Mouse (Mus musculus): ENCODE measurements around the gene Nipsnap3a. TPM values are rescaled to one million over a fixed set of nuclear protein-coding genes. Genes with fewer than 3 reads are reported as not detected.

The Nipsnap3a gene
- total RNA-seq (2021), result not detected
- long read RNA-seq, experiment 1, result 0 reads
- long read RNA-seq, experiment 2, result 0 reads

GRCm38 (mm10) chr4:52989248-52989647 lies at the start of gene Nipsnap3a:
Nipsnap3a (plus strand) TSS chr4:52989272.
- no peak for DNase-seq (ENCODE audit: low spot score in 2 of 2)

- DNase-seq (ENCODE audit: low spot score in 2 of 2), result no peak
Measured at GRCm38 (mm10) chr4:52946665-52947064, 42.4 kb upstream of the Nipsnap3a start.

- no peak for DNase-seq (ENCODE audit: low spot score in 2 of 2)
Measured at GRCm38 (mm10) chr4:52949005-52949404, 40.1 kb upstream of the Nipsnap3a start.

GRCm38 (mm10) chr4:52958693-52959092 lies 30.4 kb upstream of the Nipsnap3a start:
- no peak for DNase-seq (ENCODE audit: low spot score in 2 of 2)

GRCm38 (mm10) chr4:52964247-52964646 lies 24.8 kb upstream of the Nipsnap3a start, which contains the start of gene Olfr270:
Olfr270 (plus strand) TSS chr4:52964547.
- no peak for DNase-seq (ENCODE audit: low spot score in 2 of 2)

GRCm38 (mm10) chr4:52985216-52985615 lies 3.9 kb upstream of the Nipsnap3a start:
- no peak for DNase-seq (ENCODE audit: low spot score in 2 of 2)

GRCm38 (mm10) chr4:52986266-52986665 lies 2.8 kb upstream of the Nipsnap3a start:
- no peak for DNase-seq (ENCODE audit: low spot score in 2 of 2)

- DNase-seq (ENCODE audit: low spot score in 2 of 2), result no peak
Measured at GRCm38 (mm10) chr4:52999449-52999848, 10.4 kb downstream of the Nipsnap3a start.

GRCm38 (mm10) chr4:53000154-53000553 lies 11.1 kb downstream of the Nipsnap3a start:
- no peak for DNase-seq (ENCODE audit: low spot score in 2 of 2)

- no peak for DNase-seq (ENCODE audit: low spot score in 2 of 2)
Measured at GRCm38 (mm10) chr4:53009183-53009582, 20.1 kb downstream of the Nipsnap3a start.

- no peak for DNase-seq (ENCODE audit: low spot score in 2 of 2)
Measured at GRCm38 (mm10) chr4:53009871-53010270, 20.8 kb downstream of the Nipsnap3a start.

- DNase-seq (ENCODE audit: low spot score in 2 of 2), result peak; percentile 94 to 95
Measured at GRCm38 (mm10) chr4:53011732-53012361, 22.8 kb downstream of the Nipsnap3a start, which contains the start of gene Nipsnap3b. Nipsnap3b (plus strand) TSS chr4:53011880.

- DNase-seq (ENCODE audit: low spot score in 2 of 2), result no peak
Measured at GRCm38 (mm10) chr4:53014421-53014820, 25.3 kb downstream of the Nipsnap3a start.

- DNase-seq (ENCODE audit: low spot score in 2 of 2), result no peak
Measured at GRCm38 (mm10) chr4:53015024-53015423, 26.0 kb downstream of the Nipsnap3a start.

- DNase-seq (ENCODE audit: low spot score in 2 of 2), result no peak
Measured at GRCm38 (mm10) chr4:53018392-53018791, 29.3 kb downstream of the Nipsnap3a start.

GRCm38 (mm10) chr4:53023189-53023925 lies 34.3 kb downstream of the Nipsnap3a start:
- no peak for DNase-seq (ENCODE audit: low spot score in 2 of 2)

GRCm38 (mm10) chr4:53024397-53024796 lies 35.3 kb downstream of the Nipsnap3a start:
- DNase-seq (ENCODE audit: low spot score in 2 of 2), result no peak

- no peak for DNase-seq (ENCODE audit: low spot score in 2 of 2)
Measured at GRCm38 (mm10) chr4:53027811-53028210, 38.7 kb downstream of the Nipsnap3a start.

- DNase-seq (ENCODE audit: low spot score in 2 of 2), result no peak
Measured at GRCm38 (mm10) chr4:53030326-53030948, 41.4 kb downstream of the Nipsnap3a start.

- no peak for DNase-seq (ENCODE audit: low spot score in 2 of 2)
Measured at GRCm38 (mm10) chr4:53043819-53044218, 54.7 kb downstream of the Nipsnap3a start.

GRCm38 (mm10) chr4:53045807-53046206 lies 56.7 kb downstream of the Nipsnap3a start:
- DNase-seq (ENCODE audit: low spot score in 2 of 2), result no peak

Data from adrenal gland, adult 18-20 months (tissue).